Mouse (Mus musculus) C2C12 (cell line): ENCODE results near the gene Gria2.

Experiments
- CEBPB ChIP-seq: IDR thresholded peaks from one replicate; pipeline ENCODE4 v1.6.1; 2011; ENCODE audit warnings: low read depth, mild to moderate bottlenecking, control low read depth, moderate library complexity
- CTCF ChIP-seq: IDR thresholded peaks from one replicate; pipeline ENCODE4 v1.5.1; 2011; ENCODE audit not compliant: control insufficient read depth, insufficient read depth, insufficient read length
- FOSL1 ChIP-seq: IDR thresholded peaks from one replicate; pipeline ENCODE4 v1.8.0; 2011; ENCODE audit warnings: mild to moderate bottlenecking, low read length; ENCODE audit not compliant: poor library complexity, insufficient read depth, severe bottlenecking
- MAX ChIP-seq: IDR thresholded peaks from one replicate; pipeline ENCODE4 v1.6.1; 2011; ENCODE audit warnings: mild to moderate bottlenecking, control low read depth
- MYOD1 ChIP-seq: IDR thresholded peaks from one replicate; pipeline ENCODE4 v1.6.1; 2011; ENCODE audit warnings: low read depth; ENCODE audit not compliant: control insufficient read depth, insufficient read length
- MYOG ChIP-seq: IDR thresholded peaks from one replicate; pipeline ENCODE4 v1.6.1; 2011; ENCODE audit not compliant: control insufficient read depth, insufficient read length; ENCODE audit errors: extremely low read depth
- USF1 ChIP-seq: IDR thresholded peaks from one replicate; pipeline ENCODE4 v1.6.1; 2011; ENCODE audit warnings: low read depth, mild to moderate bottlenecking, control low read depth, moderate library complexity

- TF ChIP-seq CTCF (no peak), USF1 (no peak), MYOD1 (no peak), MAX (no peak), CEBPB (no peak), FOSL1 (no peak), MYOG (no peak)
Observed at GRCm38 (mm10) chr3:80775971-80776370, 26.7 kb downstream of the Gria2 start.
